Mouse (Mus musculus) cerebellum, postnatal 14 days (tissue): ENCODE results near the gene Scaf8.
A peak's percentile ranks its signal among the peaks of the same experiment; 100 is the strongest.

Source experiments
- DNase-seq, 2 experiments: peaks; one replicate each; pipeline ENCODE4 v3.0.0; 2021; ENCODE audit warnings: mixed read lengths in 2 of 2

Scaf8 gene

DNA sequence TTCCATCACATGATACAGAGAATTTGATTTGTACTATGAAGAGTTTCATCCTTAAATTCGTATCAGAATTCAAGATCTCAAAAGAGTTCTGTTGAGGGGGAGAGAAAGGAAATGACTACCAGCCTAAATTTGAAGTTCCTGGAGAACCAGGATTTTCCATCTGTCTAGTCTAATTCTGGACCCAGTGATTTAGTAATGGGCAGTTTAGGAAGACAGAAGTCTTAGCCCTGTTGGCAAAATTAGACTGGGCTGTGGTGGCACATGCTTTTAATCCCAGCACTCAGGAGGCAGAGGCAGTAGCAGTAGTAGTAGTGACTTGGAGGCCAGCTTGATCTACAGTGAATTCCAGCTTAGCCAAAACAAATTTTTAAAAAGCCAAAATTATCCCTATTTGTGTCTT is 93.7 kb downstream of the Scaf8 start:
- no peak for DNase-seq

DNA sequence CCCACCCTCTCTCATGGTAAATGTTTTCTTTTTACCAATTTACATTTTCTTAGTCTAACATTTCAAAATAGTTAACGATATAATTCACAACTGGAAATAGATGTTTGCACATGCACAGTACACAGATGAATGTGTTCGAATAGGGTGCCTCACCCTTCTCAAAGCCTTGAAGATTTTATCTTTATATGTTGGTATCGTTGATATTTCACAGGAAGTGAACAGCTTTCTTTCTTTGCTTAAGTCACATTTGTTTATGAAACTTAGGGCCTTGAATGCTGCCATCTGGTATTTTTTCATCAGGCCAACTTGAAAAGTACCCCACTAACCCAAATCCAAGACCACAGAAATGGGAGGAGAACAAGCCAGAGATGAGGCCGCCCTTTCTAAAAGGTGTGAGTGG is 94.8 kb downstream of the Scaf8 start:
- DNase-seq = no peak

DNA sequence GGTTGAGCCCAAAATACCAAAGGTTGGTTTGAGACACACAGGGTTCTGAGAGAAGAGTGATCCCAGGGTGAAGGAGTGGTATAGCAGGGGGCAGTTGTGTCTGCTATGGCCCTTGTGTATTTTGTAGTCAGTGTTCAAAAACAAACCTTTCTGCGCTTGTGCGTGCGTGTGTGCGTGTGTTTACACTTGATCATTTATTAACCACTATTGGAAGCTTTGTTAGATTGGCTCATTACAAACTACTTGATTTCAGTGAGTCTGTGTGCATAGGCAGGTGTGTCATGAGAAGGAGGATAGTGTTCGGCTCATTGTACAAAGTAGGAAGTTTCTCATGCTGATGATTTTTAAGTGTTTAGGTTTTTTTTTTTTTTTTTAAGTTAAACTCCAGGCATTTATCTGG is 95.4 kb downstream of the Scaf8 start:
- no peak for DNase-seq

DNA sequence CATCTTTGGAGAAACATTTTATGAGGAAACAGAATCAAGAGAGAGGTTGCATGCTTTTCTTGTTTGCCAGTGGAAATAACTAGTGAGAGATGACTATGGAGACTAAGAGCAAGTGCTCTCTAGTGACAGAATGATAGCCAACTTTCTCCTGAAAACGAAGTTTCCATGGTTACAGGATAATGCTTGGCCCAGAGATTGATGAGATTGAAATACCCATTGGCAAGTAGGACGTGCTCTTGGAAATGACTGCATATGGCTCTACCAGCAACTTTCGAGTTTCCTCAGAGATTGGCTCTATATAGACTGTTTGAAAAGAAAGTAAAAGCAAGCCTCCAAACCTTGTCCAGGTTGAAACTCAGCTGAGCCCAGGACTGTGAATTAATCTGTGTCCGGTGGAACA is 97.3 kb downstream of the Scaf8 start:
- DNase-seq = no peak

DNA sequence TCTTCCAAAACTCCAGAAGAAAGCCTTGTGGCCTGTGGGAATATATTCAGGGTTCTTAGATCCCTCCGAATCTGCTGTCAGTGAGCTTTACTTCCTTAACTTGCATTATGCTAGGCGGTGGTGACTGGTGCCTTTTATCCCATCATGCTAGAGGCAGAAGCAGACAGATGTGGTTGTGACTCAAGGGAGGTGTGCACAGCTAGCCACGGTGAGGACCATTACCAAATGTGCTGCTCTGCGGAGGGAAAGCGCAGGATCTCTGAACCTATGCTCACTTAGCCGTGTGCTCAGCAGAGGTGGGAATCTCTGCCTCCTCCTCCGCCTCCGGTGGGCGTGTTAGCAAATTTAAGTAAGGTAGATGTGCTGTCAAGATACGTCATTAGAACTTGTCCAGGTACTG is 98.1 kb downstream of the Scaf8 start:
- DNase-seq = no peak

DNA sequence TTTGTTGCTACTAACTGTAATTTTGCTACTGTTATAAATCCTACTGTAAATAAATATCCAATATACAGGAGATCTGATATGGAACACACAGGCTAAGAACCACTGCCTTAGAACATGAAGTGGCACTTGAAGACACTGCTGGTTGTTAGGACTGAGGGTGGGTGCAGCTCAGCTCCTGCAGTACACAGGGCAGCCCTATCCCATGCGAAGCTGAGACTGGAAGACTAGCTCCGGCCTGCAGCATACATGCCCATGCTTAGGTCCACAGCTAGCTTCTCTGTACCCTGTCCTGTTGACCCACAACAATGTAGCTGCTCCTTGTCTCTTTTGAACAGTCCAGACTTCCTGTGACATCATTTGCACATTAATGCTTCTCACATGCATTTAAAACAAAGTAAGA is 100.1 kb downstream of the Scaf8 start:
- no peak for DNase-seq

DNA sequence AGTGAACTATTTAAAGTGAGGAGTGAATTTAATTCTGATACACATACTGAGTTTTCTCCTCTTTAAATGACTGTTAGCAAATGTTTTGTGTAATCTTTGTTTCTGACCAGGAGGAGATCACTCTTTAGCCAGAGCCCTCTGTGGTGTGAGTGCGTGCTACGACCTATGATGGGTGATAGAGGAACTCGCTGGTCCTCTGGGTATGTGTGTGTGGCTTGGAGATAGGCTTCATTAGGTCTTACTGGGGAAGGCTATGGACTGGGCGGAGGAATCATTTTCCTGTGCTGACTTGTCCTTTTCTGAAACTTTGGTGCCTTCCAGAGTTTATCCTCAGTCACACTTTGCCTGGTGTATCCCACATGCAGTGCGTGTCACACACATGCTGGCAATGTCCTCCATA is 102.3 kb downstream of the Scaf8 start:
- DNase-seq = no peak

DNA sequence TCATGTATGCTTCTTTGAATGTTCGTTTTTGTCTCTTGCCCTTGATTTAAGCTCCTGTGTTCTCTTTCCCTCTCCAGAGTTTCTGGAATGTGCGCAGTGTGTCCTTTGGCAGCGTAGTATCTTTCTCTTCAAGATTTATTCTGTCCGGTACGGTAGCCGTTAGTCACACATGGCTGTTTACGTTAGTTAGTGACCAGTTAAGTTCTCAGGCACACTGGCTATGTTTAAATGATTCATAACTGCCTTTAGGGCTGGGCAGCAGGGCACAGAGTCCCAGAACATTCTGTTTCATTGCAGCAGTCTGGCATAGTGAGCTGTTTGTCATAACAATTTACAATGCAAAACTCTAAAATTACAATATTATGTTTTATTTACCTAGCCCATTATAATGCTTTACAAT is 103.6 kb downstream of the Scaf8 start:
- no peak for DNase-seq

DNA sequence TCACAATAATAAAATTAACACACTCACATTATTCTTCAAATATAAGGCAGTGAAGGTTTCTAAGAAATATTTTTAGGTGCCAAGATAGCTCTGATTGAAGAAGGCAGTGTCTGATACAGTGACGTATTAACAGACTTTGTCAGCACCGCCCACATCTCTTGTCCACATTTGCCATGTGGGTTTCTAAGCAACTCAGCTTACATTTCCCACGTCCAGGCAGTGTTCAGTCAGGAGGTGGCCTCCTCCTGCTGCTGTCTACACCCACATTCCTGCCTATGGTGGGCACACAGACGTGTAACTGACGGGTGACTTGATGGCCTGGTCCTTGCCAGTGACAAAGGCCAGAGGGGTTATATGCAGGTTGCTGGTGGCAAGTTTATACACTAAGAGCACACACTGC is 104.1 kb downstream of the Scaf8 start:
- no peak for DNase-seq

DNA sequence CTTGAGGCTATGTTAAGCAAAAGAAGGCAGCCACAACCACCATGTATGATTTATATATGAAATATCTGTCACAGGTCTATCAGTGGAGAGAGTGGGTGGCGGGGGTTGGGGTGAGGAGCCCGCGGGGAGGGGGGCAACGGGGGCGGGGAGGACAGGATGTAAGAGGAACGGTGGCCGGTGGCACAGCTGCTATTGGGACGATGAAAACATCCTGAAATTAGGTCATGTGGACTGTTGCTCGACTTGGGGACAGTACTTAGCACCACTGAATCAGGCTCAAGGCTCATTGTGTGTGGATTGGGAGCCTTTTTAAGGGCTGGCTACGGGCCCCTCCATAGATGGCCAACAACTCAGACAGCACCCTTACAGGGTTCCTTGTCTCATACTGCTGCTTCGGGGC is 105.4 kb downstream of the Scaf8 start:
- no peak for DNase-seq

DNA sequence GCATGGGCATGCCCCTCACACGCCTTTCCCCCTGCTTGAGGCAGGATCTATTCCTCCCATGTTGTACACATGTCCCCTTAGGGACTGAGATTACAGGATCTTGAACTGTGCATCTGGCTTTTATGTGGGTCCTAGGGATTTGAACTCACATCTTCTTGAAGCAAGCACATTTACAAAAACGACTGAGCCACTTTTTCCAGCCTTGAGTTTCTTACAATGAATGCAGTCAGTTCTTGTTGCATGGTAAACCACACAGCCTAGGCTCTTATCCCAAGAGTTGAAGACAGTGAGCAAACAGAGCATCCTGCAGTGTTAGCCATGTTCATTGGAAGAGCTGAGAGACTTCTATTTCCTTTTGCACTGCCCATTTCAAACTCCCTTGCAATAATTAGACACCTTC is 108.3 kb downstream of the Scaf8 start:
- DNase-seq = no peak

DNA sequence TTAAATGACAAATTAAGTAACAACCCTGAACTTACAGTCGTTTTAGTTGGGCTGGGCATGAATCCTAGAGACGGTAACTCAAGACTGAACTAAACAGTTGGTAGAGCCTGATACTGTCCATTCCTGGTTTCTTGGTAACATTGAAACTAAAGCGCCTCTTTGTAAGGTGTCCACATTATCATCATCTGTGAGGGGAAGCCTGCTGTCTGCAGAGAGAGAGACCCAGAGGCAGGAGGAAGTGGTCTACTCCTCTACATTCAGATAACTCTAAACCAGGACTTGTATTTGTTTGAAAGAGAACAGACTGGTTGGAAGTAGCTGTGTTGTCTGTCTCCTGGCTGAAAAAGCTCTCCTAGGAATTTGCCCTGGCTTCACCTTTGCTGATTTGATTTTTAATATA is 108.9 kb downstream of the Scaf8 start:
- no peak for DNase-seq

DNA sequence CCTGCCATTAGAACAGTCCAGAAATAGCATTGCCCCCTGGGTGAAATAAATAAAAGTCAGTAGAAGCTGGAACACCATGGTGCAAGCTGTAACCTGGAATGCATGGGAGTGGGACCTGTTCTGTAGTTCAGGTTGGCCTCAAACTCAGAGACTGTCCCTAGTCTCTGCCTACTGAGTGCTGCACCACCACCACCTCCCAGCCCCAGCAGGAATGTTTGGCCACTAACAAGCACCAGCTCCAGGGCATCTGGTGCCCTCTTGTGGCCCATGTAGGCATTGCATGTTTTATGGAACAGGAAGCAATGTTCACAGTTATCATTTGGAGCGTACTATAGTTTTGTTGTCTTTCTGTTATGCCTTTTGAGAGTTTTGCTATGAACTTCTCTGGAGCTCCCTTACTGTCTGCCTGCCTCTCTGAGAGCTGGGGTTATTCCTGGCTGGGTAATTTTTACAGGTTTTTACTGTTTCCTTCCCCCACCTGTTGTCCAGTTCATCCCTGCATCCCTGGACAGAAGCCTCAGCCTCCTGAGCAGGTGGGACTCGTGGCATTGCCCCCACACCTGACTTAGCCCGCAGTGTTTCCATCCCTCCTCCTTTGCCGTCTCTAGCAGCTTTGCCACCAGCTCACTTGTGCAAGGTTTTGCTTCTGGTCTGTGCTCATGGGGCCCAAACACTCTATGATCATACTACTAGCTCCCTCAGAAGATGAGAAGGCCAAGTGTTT is 109.8 kb downstream of the Scaf8 start:
- DNase-seq = peak; percentile 92 to 94

DNA sequence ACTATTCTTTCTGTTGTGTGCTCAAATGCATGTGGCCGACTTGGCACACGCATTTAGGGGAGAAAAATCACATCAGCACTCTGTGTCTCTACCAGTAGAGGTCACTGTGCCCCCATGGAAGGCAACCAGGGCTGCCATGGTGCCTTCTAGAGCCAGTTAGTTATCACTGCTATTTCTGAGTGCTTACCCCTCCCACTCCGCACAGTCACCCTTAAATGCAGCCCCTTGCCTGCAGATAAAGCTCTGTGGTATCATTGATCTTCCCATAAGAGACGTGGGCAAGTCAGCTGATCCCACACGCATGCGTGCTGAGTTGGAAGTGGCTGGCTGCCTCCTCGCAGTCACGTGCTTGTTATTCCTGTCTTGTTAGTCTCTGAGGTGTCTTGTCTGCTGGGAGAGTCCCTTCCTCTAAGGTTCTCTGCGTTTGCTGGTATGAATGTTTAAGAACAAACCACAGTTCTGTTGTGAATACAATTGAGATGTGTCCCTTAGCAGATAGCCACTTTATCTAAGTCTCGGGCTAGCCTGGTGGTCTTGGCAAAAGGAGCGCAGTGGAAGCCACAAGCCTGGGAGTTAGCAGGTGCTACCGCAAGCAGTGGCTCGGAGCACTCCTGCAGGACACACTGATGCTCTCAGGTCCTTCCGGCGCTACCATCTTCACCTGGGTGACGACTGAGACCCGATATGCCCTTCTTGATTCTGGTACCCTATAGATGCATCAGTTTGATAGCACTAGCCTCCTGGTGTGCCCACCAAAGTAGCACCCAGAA is 115.6 kb downstream of the Scaf8 start:
- peak; percentile 73 to 81 for DNase-seq

DNA sequence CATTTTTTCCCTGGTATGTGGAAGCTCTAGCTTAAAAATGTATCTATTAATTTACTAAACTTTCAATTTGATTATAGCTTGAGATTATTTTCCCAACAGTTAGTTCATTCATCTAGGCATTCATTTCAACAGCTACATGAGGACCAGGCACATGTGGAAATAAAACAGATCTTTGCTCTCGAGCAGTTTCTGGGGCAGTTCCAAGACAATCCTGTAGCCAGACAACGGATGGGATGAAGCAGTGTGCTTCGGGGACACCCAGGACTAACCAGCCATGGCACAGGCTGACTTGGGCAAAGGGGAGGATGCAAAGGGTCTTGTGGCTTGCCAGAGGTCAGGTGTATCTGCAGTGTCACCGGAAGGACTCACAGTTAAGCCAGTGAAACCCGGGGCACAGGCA is 117.9 kb downstream of the Scaf8 start:
- no peak for DNase-seq

DNA sequence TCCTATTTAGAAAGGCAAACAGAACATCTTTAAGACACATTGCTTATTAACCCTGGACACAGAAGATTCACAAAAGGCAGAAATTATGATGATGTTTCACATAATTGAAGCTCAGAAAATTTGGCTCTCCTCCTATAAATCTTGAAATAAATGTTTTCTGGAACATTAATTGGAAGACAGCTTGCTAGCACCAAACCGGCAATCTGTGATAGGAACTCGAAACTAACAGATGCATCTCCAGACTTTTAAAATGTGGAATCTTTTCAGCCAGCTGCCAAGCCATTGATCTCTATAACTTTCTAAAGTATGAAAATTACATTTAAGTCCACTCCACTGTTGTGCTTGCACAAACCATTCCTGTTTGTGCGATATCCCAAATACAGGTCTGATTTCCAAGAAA is 128.9 kb downstream of the Scaf8 start:
- DNase-seq = no peak

DNA sequence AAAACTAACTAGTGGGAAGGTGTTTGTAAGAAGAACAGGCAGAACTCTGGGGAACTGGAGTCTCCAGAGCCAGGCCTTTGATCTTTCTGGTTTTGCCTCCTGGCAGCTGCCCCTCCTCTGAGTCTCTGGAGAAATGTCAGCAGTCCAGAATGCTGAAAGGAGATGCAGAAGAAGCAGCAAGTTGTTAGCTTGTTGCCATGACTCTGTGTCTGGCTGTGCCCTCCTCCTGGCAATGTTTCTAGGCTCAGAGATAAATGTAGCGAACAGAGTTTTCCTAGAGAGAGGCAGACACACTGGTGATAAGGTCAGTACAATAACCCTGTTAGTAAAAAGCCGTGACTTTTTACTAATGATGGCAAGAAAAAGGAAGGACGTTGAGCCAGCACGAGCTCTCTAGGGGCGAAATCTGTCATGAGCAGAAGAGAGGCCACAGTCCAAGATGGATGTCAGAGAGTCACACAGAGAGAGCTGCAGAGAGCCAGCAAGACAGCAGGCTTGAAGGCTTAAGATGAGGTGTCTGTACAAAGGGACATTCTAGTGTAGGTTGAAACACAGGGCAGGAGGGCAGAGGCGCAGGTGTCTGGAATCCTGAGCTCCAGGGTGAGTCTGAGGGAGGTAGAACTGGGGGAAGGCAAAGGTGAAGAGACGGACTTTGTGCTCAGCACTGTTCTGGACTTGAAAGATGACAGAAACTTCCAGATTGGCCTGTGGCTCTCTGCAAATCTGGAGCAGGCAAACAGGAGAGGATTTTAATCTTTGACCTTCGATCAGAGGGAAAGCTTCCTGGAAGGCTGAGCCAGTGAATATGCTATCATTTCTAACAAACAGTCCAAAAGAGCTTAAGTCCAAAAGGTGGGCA is 130.3 kb downstream of the Scaf8 start:
- DNase-seq = no peak

DNA sequence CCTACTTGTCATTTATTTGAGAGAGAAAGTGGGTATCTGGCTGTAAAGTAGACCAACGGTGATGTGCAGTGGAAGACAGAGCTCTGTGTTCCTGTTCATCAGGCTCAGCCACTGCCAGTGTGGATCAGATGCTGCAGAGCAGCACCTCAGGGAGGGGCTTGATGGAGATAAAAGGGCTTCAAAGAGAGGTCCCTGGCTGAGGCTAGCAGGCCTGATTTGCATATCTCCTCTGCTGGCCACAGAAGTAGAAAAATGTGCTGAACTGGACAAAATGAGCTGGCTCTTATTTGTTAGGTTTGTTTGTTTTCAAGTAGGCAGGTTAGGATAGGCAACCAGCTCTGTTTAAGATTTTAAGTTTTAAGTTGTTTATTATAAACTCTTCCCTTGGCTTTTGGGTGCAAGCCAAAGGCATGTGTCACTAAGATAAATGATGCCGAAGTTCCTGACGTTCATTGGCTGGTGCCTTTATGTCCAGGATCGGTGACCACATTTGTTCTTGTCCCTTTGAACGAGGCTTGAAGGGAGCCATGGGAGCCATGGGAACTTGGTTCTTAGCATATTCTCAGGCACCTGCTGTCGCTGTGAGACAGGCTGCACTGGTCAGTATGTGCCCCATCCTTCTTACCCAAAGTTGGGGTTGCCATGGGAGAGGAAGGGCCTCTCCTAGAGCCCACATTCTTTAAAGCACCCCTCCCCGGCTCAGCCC is 132.0 kb downstream of the Scaf8 start:
- no peak for DNase-seq
